Mouse (Mus musculus): ENCODE measurements around the gene Arhgef1.

Arhgef1 gene

DNA sequence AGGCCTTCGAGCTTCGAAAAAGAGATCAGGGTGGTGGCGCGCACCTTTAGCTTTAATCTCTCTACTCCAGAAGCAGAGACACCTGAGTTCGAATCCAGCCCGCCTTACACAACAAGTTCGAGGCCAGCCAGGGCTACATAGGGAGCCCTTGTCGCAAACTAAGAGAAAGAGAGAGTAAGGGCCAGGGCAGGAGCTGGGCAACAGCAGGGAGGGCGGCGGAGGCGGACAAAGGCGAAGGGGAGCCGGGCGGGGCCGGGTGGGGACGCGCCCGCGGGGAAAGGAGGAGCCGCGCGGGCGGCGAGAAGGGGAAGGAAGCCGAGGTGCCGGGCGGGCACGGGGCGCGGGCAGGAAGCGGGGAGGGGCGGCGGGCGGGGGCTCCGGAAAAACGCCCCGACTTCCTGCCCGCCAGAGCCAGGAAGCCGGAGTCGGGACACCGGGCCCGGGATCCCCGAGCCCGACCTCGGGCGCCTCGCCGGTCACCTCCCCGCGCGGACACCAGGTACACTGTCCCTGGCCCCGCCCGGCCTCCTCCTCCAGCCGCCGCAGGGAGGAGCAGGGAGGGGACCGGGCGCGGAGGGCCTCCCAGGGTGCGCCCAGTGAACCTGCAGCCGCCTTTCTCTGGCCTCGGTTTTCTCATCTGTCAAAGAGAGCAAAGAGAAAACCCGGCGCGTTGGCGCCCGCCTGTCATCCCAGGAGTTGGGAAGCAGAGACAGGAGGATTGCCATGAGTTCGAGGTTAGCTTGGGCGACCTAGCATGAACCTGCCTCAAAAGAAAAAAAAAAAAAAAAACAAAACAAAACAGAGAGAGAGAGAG is at the start of gene Arhgef1:
Gene Arhgef1 (plus strand): TSS at position 283 of the 814 bp plus-strand sequence.
- peak; percentile 55 for DNase-seq (ENCODE audit: extremely low spot score)

DNA sequence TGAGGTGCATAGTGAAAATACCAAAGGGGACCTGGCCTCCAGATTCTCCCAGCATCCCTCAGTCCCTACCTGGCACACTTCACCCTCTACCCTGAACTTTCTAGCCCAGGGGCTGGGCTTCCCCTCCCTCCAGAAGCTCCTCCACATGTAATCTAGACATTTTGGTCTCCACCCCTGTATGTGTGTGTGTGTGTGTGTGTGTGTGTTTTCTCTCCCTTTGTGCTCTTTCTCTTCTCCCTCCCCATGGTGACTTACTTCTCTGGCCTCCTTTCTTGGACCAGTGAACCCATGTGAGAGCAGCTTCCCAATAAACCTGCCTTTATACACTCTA is 49.5 kb upstream of the Arhgef1 start:
- DNase-seq (ENCODE audit: extremely low spot score): no peak

DNA sequence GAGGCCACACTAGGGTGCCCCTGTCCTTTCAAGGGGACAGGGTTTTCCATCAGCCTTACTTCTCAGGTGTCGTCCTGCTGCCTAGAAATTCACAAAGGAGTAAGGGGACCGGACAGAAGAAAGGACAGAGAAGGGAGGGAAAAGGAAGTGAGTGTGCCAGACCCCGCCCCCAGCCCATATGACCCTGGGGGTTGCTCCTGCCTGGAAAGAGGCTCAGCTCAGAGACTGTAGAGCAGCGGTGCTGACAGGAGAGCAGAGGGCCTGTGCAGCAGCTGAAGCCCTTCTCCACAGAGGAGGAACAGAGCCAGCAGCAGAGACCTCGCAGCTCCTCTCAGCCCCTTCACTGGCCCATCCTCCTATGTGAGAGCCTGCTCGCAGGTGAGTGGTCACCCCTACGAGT is 49.0 kb upstream of the Arhgef1 start:
- no peak for DNase-seq (ENCODE audit: extremely low spot score)

DNA sequence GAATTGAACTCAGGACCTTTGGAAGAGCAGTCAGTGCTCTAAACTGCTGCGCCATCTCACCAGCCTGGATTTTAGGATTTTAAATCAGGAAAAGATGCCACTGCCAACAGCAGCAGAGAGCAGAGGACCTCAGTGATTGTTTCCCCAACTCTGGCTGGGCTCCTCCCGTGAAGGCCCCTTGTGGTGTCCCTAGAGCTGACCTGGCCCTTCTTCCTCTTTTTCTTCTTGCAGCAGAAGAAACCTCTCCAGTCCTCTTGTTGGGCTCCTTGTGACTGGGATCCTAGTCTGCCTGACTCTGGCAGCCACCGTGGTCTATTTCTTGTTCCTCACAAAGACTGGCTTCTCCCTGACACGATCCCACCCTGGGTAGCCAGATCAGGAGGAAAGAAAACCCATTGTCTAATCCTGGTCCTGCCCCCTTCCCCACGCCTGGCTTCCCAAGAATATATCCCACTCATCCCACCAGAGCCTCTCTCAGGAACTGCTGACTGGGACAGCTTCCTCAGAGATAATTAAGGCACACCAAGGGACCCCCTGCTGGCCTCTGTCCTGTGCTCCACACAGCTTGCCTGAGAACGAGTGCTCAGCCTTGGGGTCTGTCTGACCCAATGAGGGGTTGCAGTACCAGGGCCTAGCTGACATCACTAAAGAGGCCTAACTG is 46.1 kb upstream of the Arhgef1 start:
- no peak for DNase-seq (ENCODE audit: extremely low spot score)

DNA sequence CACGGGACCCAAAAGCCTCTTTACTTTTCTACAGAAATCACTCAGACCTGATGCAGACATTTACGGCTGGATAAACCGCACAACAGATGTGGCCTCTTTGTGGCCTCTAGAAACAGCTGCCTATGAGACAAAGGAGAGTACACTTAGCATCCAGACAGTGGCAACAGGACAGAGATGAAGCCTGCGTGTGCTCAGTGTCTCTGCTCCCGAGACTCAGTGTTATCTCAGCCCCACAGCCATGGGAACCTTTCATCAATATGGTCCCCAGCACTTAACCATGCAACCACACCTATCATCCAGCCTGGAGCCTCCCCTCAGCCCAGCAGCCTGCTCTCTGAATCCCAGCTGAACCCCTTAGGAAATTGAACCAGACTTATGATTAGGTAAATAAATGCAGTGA is 43.5 kb upstream of the Arhgef1 start:
- no peak for DNase-seq (ENCODE audit: extremely low spot score)

DNA sequence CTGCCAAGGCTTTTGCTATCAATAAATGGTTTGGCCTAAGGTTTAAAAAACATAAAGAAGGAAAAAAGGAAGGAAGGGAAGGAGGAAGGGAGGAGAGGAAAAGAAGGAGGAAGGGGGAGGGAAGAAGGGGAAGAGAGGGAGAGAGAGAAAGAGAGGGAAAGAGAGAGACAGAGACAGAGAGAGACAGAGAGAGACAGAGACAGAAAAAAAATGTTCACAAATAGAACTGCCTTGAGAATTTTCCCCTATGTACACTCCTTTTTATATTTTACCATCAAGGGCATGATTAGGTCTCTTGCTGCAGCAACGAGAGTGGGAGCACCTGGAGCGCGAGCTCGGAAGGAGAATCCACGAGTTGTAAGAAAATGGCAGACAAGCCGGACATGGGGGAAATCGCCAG is 40.8 kb upstream of the Arhgef1 start, which contains the start of gene Gm9844:
Gene Gm9844 (plus strand): TSS at position 301 of the 400 bp plus-strand sequence.
- DNase-seq (ENCODE audit: extremely low spot score): no peak

DNA sequence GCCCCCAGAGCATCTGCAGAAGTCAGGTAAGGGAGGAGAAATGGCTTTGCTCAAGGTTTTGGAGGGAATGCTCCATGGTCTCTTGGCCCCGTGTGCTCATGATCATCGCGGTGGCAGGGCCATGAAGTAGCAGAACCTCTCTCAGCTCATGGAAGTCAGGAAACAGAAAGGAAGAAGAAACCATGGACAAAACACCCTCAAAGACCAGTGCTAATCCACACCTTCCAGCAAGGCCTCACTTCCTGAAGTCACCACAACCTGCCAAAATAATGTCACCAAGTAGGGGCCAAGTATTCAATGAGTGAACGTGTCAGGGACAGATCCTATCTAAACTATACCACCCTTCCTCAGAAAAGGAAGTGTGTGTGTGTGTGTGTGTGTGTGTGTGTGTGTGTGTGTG is 39.9 kb upstream of the Arhgef1 start:
- no peak for DNase-seq (ENCODE audit: extremely low spot score)

DNA sequence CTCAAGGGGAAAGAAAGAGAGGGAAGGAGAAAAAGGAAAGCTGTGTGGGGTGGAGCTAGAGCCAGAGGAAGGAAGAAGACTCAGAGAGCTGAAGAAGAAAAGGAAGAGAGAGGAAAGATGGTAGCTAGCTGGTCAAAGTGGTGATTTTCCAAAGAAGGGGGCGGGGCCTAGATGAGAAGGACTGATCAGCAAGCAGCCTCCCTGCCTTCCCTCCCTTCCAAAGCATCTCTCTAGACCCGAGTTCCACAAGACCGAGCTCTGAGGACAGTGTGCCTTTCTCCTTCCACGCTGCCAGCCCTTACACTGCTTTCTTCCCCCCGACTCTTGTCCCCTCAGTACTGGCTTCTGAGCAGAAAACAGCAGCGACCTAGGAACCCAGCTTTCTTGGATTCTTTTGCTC is 38.6 kb upstream of the Arhgef1 start:
- DNase-seq (ENCODE audit: extremely low spot score): no peak

DNA sequence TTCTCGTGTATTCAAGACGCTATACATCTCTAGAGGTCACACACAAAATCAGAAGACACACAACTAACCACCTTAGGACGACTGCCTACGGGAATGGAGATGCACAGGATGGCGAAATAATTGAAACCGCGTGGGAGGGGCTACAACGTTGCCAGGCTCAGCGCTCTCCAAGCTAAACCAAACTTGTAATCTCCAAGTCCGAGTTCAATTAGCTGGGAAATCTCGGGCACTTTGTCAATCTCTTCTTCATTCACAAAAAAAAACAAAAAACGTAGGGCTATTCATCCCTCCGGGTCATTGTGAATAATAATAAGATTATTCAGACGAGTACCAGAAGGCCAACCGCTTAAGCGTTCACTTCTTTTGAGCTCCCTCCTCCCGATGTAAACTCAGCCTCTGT is 33.6 kb upstream of the Arhgef1 start:
- DNase-seq (ENCODE audit: extremely low spot score): no peak

DNA sequence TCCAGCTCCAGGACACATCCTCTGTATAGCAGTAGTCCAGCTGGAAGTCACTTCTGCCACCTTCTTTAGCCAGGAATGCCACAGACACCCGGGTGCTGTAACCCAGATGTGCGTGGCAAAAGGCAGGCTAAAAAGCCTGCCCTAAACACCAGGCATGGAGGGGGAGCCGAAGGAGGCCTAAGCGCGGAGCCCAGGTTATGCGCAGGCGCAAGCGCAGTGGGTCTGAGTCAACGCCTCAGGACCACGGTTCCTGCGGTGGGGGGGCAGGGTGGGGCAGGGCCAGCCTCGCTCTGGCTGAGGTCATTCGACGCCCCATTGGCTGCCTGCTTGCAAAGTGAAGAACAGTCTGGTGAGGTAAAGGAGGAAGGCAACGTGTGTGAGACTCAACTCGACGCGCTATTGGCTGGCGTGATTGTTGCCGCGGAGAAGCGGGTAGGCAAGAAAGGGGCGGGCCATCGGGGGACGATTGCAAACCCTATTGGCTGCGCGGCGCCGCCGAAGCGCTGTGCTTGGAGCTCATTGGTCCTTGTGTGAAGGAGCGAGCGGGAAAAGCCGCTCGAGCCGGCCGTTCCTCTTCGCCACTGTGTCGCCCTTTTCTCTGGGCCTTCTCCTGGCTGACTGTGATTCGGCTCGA is 33.1 kb upstream of the Arhgef1 start, which contains the start of the genes Lypd4 and Dmrtc2:
Gene Lypd4 (minus strand): TSS at position 410 of the 634 bp plus-strand sequence.
Gene Dmrtc2 (plus strand): TSS at position 526 of the 634 bp plus-strand sequence.
- no peak for DNase-seq (ENCODE audit: extremely low spot score)

DNA sequence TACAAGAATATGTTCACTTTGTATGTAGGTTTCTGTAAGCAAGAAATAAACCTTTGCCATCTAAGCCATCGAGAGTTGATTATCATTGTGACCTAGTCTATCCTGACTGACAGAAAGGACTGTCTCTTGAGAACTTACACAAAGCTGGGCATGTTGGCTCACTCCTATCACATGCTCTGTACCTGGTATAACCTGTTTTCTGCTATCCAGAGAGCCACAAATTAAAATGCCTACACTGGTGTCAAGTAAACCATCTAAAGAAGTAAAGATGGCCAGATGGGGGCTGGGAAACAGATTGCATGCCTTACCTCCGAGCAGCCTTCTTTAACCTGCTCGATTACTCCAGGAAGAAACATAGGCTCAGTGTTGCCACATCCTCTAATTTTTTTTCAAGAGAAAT is 25.1 kb upstream of the Arhgef1 start:
- DNase-seq (ENCODE audit: extremely low spot score): no peak

DNA sequence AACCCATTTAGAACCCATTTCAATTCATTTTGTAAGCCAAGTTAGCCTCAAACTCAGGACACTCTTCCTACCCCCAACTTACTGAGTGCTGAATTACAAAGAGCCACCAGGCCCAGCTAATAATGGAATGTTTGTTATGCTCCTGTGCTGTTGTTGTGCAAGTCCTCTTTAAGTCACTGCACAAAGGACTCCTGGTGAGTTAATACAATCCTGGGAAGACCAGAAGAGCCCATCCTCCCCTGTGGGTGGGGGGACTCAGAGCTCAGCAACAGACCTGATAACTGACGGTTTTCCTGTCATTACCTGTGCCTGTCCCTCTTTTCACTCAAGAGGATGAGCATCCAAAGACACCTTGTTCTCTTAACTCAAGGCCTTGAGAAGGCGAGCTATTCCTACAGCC is 23.1 kb upstream of the Arhgef1 start:
- no peak for DNase-seq (ENCODE audit: extremely low spot score)

DNA sequence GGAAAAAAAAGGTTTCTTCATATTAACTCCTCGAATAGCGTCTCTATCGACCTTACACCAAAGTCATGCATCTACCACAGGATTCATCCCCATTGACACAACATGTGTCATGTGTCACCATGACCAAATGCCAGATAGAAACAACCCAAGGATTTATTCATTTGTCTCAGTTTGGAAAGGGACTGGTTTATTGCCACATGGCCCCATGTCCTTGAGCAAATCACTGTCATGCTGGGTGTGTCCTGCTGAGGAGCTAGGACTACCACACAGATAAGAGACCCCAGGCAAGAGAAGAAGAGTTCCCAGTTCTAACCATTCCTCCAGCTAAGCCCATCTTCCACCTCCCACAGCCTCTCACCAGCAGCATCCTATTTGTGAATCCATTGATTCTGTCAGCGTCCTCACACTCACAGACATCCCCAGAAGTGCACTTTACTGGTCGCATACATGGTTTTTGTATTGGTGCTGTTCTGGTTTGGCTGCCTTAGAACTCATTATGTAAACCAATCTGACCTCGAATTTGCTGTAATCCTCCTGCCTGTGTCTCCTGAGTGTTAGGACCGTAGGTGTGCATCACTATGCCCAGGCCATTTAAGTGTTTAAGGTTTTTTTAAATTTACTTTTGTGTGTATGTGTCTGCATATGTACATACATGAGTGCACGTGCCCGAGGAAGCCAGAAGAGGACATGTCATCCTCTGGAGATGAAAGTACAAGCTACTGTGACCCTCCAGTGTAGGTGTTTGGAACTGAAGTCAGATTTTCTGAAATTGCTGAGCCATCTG is 20.1 kb upstream of the Arhgef1 start:
- DNase-seq (ENCODE audit: extremely low spot score): no peak

DNA sequence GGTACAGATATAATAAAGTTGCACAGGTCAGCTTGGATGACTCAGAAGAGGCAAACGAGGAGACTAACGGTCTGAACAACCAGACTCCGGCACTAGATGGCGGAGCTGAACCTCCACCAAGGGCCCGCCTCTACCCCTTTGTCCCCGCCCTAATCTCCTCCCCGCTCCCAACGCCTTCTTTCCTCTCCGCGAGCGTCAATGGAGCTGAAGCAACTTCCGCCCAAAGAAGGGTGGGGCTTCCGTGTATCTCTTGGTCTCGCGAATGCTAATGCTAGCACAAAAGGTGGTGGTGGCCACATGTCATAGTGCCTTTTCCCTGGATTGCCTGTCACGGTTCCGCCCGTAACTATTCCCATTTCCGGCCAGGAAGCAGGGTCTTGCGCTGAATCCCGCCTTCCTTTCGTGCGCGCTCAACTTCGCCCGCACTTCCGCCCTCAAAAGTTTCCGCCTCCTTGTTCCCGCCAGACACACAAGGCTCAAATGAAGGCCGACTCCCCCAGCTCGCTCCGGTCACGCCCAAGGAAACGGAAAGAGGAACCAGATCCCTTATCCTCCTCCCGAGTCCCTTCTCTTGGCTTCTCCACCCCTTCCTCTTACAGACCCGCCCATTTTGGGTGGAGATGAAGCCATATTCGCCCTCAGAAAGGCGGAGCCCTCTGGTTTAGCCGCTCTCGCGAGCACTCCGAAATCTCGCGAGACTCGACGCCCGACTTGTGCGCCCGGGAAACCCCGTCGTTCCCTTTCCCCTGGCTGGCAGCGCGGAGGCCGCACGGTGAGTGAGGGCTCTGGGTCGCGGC is 18.6 kb upstream of the Arhgef1 start, which contains the start of gene Rps19:
Gene Rps19 (plus strand): TSS at position 476 of the 797 bp plus-strand sequence.
- peak; percentile 98 for DNase-seq (ENCODE audit: extremely low spot score)

DNA sequence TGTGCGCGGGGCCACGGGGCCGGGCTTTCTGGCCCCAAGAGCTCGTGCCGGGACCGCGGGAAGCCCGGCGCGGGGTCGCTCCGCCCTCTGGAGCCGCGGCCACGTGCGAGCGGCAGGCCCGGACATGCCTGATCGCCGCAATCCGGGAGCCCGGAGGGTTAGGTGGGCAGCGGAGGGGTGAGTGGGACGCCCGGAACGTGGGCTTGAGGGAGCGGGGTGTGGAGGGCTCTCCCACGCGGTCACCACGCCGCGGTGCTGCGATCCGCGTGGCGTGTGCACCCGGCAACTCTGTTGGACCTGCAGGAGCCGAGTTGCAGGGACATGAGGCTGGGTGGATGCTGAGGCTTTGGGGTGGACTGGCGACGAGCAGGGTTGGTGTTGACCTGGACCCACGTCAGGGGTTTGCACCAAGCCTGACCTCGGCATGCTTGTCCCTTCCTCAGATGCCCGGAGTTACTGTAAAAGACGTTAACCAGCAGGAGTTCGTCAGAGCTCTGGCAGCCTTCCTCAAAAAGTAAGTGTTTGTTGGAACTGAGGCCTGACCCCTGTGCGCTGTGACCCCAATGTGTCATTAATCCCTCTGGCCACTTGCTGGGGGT is 17.9 kb upstream of the Arhgef1 start:
- DNase-seq (ENCODE audit: extremely low spot score): no peak

DNA sequence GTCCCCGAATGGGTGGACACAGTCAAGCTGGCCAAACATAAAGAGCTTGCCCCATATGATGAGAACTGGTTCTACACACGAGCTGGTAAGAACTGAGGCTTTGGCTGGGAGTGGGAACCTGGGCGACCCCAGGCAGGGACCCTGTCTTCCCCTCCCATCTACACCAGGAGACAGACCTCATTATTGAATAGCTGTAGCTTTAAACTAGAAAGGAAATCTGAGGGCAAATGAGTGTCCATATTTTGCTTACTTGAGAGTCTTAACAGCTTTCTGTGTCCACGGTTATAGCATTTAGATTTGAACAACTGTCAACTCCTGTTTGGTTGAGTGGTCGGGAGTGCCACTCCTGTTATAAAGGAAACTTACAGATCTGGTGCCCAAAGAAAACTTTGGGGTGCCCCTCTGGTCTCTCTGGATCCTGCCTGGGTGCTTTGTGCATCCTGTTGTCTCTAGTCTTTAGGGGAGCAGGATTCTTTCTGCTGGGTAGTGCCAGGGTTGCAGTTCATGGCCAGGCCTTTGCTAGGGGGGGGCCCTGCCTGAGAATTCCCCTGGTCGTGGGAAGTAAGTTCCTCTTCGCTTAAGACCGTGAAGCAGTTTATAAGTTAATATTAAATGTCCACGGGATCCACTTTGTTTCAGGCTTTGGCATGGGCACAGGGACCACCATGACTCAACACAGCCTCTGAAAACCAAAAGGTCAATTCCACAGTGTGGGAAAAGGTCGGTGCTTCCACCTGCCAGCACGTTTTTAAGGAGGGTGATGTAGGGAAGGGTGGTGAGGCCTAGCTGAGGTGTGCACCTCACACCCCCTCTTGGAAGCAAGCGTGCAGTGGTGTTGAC is 17.0 kb upstream of the Arhgef1 start:
- no peak for DNase-seq (ENCODE audit: extremely low spot score)

DNA sequence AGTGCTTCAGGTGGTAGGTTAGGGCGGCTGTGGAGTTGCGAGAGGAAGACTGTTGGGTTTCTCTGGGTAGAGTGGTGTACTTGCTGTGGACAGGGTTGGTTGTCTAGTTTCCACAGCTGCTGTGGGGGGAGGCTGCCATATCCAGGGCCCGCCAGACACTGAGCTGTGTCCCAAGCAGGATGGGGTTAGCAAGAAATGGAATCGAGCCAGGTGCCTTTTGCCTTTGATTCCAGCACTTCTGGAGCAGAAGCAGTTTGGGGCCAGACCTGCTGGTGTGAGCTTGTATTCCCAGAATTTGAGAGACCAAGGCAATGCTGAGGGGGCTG is 16.4 kb upstream of the Arhgef1 start:
- DNase-seq (ENCODE audit: extremely low spot score): no peak

DNA sequence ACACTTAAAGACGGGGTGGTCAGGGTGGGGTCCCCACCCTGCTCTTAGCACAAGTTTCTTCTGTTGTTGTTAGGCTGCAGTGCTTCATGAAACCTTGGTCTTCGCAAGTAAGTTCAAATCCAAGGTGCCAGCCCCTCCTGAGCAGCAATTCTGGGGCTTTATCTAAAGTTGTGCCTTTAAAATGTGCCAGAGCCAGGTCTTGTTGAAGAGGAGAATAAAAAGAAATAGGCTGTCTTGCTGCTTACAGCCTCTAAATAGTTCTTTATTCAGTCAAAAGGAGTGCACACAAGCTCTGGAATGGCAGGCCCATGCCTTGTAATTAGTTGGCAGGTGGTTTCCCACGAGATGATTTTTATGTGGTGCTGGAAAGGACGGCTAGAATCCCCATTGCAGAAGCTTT is 15.6 kb upstream of the Arhgef1 start:
- DNase-seq (ENCODE audit: extremely low spot score): no peak

DNA sequence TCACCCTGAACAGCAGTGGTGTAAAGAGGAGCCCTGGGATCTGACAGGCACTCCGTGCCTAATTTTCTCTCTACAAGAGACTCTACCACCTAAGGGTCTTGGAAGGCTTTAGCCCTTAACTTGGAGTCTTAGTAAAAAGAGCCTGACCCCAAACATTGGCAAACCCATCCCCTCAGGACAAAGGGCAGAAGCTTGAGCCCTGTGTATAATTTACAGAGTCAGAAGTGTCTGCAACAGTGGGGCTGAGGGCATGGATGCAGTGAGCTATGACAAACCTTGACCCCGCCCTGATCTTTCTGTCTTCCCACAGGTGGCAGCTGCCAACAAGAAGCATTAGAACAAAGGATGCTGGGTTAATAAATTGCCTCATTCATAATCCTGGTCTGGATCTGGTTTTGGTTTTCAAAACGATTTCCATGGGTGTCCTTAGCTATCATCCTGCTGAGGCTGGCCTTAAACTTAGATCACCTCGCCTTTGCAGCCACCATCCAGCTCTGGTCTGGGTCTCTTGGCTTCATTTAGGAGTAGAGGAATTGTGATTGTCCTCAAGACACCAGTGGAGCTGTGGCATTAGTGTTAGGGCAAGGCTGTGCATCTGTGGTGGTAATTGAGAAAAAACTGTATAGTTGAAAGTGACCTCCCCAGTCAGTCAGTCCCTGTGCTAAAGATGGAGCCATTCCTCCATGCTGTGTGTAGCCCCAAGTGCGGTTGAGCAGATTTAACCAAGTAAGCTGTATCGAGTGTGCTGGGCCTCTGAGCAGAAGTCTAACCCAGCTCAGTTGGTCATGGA is 13.1 kb upstream of the Arhgef1 start:
- no peak for DNase-seq (ENCODE audit: extremely low spot score)
